Mouse (Mus musculus): Measurements from ENCODE around the gene Bhlha9.

The Bhlha9 gene

GRCm38 (mm10) chr11:76671871-76672475 lies at the start of gene Bhlha9:
Bhlha9 (plus strand) TSS chr11:76672470.
- DNase-seq (ENCODE audit: low spot score): no peak

GRCm38 (mm10) chr11:76622566-76623205 lies 49.6 kb upstream of the Bhlha9 start:
- DNase-seq (ENCODE audit: low spot score): no peak

- peak; percentile 79 for DNase-seq (ENCODE audit: low spot score)
Observed at GRCm38 (mm10) chr11:76623206-76623961, 48.9 kb upstream of the Bhlha9 start.

- DNase-seq (ENCODE audit: low spot score): no peak
Observed at GRCm38 (mm10) chr11:76624071-76624470, 48.2 kb upstream of the Bhlha9 start.

- no peak for DNase-seq (ENCODE audit: low spot score)
Observed at GRCm38 (mm10) chr11:76624881-76625280, 47.4 kb upstream of the Bhlha9 start.

DNA sequence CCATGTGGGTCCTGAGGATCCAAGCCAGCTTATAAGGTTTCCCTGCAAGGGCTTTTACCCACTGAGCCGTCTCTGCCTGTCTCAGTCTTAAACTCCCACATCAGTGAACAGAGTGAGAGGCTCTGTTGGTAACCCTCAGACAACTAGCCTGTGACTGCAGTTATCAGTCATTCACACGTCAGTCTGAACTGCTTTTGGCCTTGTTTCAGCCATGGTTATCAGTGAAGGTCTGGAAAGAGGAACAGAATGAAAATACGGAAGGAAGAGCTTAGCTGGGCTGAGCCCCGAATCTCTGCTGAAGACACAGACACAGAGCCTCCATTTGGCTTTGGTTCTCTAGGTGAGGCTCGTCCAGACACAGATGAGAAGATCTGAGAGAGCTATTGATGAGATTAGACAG lies 43.7 kb upstream of the Bhlha9 start:
- DNase-seq (ENCODE audit: low spot score): no peak

GRCm38 (mm10) chr11:76630023-76630422 lies 42.2 kb upstream of the Bhlha9 start:
- DNase-seq (ENCODE audit: low spot score): no peak

DNA sequence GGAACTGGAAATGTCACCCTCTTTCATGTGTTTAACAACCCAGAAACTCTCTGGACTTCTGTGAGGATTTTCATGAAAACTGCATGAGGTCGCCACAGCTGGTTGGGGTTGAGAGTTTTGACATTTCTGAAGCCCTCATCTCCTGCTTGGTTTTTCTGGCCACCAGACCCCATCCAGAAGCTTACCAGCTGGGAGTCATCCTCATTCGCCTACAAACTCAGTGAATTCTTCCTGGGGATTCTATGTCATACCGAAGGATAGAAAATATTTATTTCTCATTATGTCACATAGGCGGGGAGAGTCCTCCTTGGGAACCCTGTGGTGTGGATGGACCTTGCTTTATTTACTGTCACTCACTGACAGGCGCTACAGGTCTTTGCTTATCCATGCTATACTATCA lies 41.8 kb upstream of the Bhlha9 start:
- no peak for DNase-seq (ENCODE audit: low spot score)

DNA sequence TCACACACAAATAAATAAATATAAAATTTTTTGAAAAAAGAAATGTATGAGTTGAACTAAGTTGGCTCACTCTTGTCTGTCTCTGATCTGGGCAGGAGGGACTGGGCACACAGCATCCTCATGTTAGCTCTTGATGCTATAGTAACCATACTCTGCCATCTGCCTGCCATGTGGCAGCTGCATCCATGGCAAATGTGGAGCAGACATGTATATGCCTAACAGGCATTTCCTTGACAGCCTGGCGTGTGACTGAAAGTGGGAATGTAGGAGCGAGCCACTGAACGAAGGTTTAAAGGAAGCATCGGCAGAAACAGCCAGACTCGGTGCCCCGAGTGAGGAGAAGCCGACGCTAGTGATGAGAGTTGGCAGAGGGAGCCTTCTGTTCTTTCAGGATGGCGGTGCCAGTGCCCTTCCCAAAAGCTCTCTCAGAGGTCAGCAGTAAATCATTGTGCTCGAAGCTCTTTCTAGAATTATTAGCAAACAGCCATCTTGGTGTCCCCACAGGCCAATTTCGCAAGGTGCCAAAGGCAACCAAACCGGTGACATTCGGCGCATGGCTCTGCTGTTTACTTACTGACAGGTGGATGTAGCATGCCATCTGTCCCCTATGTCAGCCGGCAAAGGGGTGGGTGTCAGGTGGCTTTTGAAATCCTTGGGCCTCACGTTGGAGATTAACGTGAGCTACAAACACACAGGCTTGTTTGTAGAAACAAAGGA lies 32.8 kb upstream of the Bhlha9 start:
- DNase-seq (ENCODE audit: low spot score): no peak

- no peak for DNase-seq (ENCODE audit: low spot score)
Observed at GRCm38 (mm10) chr11:76640231-76640630, 32.0 kb upstream of the Bhlha9 start.

GRCm38 (mm10) chr11:76644257-76644656 lies 28.0 kb upstream of the Bhlha9 start:
- no peak for DNase-seq (ENCODE audit: low spot score)

DNA sequence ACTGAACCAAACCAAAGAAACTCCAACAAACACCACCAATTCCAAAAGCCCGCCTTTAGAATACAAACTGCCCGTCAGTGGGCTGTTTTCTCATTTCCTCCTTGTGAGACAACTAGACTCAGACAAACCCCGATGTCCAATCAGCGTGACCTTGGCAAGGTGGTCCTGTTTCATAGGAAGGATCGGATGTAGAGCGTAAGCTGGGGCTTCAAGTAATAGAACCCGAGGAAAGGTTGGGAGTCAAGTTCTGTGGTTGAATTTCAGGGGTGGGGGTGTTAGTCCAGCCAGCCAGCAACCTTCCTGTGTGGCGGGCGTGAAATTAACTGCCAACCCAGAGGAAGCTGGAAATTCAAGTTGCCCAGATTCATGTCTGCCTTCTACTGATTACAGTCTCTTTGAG lies 27.2 kb upstream of the Bhlha9 start:
- no peak for DNase-seq (ENCODE audit: low spot score)

GRCm38 (mm10) chr11:76645955-76646354 lies 26.3 kb upstream of the Bhlha9 start:
- peak; percentile 95 for DNase-seq (ENCODE audit: low spot score)

DNA sequence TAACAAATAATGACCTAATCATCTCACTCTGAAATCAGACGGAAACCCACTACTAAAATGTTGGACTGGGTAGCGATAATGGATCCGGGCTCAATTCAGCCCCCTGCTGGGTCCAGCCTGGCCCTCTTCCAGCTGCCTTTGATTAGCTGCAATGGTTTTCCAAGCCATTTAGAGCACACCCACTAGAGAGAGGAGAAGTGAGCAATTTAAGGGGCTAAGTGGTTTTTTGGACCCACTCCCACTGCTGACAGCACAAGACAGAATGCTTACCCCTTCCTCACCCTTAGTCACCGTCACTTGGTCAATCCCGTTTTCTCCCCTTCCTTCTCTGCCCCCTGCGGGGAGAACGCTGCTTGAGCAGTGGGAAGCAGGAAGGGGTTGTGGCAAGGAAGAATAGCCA lies 25.2 kb upstream of the Bhlha9 start:
- peak; percentile 28 for DNase-seq (ENCODE audit: low spot score)

DNA sequence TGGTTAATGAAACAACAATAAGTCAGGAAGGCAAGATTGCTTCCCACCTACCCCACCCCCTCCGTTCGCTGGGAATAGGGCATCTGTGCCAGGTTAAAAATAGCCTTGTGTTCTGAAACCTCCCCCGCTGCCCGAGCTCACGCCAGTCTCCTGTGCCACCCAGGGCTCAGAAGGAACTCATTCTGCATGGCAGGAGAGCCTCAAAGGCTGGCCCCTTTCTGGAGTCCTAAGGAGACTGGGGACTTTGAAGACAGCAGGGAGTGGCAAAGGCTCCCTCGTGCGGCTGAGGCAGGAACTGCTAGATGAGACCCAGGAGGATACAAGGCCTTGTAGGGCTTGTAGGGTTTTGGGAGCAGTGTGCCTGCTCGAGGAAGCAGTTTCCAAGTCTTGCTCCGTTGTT lies 24.8 kb upstream of the Bhlha9 start:
- DNase-seq (ENCODE audit: low spot score): peak; percentile 90

DNA sequence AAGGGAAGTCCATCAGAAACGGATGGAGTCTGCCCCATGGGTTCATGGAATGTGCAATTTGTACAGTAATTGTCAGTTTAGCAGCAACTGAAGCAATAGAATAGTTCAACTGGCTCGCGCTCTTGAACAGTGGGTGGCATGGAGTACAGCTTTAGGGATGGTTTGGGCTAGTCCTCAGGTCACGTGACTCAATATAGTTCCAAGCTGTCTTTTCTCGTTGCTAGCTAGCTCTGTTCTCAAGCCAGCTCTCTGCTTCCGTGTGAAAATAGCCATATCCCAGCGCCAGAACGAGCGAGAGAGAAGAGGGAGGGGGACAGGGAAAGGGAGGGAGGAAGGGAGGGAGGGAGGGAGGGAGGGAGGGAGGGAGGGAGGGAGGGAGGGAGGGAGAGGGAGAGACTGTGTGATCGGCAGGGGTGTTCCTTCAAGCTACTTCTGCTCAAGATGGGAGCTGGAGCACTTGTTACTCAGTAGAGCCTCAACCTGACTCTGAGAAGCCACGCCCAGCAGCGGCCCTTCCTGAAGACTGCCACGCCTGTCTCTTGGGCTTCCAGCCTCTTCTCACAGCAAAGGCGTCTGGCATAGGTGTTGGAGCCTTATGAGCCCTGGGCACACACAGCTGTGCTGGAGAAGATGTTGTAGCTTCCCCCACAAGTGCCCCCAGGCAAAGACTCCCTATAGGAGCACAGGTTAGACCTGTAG lies 21.3 kb upstream of the Bhlha9 start:
- DNase-seq (ENCODE audit: low spot score): no peak

GRCm38 (mm10) chr11:76652838-76653334 lies 19.4 kb upstream of the Bhlha9 start:
- DNase-seq (ENCODE audit: low spot score): no peak

DNA sequence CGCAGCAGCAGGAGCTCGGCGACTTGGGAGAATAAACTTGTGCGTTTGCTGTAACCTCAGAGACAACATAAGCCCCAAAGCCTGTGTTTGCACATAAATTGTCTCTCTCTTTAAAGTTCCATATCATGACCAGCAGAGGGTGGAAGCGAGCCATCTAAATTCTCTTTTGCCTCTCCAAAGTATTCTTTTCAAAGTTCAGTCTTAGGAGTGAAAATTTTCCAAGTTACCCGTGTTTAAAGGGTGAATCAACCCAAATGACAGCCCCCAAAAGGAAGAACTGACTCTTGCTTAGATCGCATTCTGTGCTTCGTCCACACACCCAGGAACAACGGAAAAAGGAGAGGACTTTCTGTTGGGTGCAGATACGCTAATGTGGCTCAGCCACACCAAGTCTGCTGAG lies 17.2 kb upstream of the Bhlha9 start:
- peak; percentile 87 for DNase-seq (ENCODE audit: low spot score)

GRCm38 (mm10) chr11:76657450-76657970 lies 14.8 kb upstream of the Bhlha9 start:
- no peak for DNase-seq (ENCODE audit: low spot score)

GRCm38 (mm10) chr11:76659138-76659930 lies 12.9 kb upstream of the Bhlha9 start:
- DNase-seq (ENCODE audit: low spot score): no peak
